Mouse (Mus musculus): ENCODE measurements at regions not wholly inside any gene's neighbourhood (a gene's known extent, or its start where the extent isn't known, plus 50 kb on each side); places are given as distances from the start of the nearest gene placed in this dataset.

DNA sequence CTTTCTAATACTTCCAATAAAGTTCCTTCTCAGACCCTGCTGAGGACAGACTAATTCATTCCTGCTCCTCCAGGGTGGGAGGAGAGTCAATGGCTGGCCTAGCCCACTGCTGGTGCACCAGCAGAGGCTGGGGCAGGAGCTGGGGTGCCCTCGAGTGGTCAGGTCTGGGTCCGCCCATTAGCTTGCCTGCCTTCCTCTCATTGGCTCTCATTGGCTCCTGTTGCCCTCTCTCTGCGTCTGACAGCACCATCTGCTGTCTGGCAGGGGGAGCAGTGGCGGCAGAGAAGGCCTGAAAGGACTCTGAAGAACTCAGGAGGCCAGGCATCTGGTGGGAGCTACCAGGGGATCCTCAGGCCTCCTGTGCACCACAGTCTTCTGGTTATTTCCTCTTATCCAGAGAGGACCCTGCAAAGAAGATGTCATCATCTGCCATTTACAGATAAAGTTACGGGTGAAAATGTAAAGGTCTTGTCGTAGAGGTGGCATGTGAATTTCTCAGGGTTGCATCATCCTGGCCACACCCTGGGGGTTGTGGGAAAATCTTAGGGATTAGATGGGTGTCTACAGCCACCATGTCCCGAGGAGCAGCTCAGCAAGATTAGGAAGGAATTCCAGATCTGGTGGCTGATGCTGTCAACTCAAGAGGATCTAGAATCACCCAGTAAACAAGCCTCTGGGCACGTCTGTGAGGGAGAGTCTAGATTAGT lies 66.6 kb upstream of the Gli2 start:
- TF ChIP-seq POLR2A (IDR thresholded peaks at IDR 0.05; ENCODE audit: insufficient read depth, low read depth, low read length): no peak
- TF ChIP-seq CTCF (IDR thresholded peaks at IDR 0.05; ENCODE audit: insufficient read depth, low read depth, low read length): no peak

All from olfactory bulb, adult 2 months (tissue).